Mouse (Mus musculus): ENCODE measurements around the gene Car10. TPM values are rescaled to one million over a fixed set of nuclear protein-coding genes. Genes with fewer than 3 reads are reported as not detected.
"Not testable (repeated sequence)": the region's sequence is repeated elsewhere in the genome, so short reads cannot be mapped to it uniquely, and the experiment has no call there.

The Car10 gene
- polyA plus RNA-seq, 1 experiment from 2014 or later = 0.08 TPM

- Histone ChIP-seq H3K9me3 (replicated peaks) (no peaks in the 10 kb centered on the region), H3K4me2 (no peak overlapping the region), H3K27ac (no peak overlapping the region), H3K4me1 (no peaks in the 10 kb centered on the region), H3K36me3 (no peaks in the 10 kb centered on the region), H3K9ac (no peak overlapping the region), H3K27me3 (no peaks in the 10 kb centered on the region), H3K4me3 (replicated peaks) (no peak overlapping the region)
- WGBS = 84% methylated on average over 3 of the region's 3 CpGs
- no peak for ATAC-seq (replicated peaks; ENCODE audit: low FRiP score)
These were observed 239.9 kb downstream of the Car10 start for GRCm38 (mm10) chr11:93337756-93338155.

GRCm38 (mm10) chr11:93343961-93344360 is 246.1 kb downstream of the Car10 start:
- no peak for ATAC-seq (replicated peaks; ENCODE audit: low FRiP score)
- Histone ChIP-seq H3K27me3 (no peaks in the 10 kb centered on the region), H3K9ac (no peak overlapping the region), H3K4me3 (replicated peaks) (no peak overlapping the region), H3K27ac (no peak overlapping the region), H3K9me3 (replicated peaks) (no peaks in the 10 kb centered on the region), H3K4me1 (no peaks in the 10 kb centered on the region), H3K4me2 (no peak overlapping the region), H3K36me3 (no peaks in the 10 kb centered on the region)
- WGBS = 82% methylated on average over 3 of the region's 3 CpGs

DNA sequence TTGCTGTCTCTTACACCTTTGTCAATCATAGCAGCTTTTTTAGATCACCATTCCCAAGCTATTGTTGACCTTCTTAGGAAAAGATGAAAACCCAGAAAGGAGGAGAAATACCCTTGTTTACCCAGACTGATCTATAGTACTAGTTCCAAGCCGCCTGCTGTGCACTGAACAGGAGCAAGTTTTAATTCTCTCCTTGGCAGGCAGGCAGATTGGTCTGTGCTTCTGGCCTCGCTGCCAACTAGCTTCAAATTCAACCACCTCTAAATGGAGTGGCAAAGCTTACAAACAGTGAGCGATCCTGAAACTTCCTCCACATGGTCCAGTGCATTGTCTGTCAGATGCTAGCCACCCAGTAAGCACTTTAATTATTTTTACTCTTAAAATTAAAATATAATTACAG is 247.0 kb downstream of the Car10 start:
- WGBS = 80% methylated on average over 3 of the region's 3 CpGs
- no peak for ATAC-seq (replicated peaks; ENCODE audit: low FRiP score)
- no peaks in the 10 kb centered on the region for H3K27me3 ChIP-seq
- H3K9ac ChIP-seq = no peak overlapping the region
- H3K27ac ChIP-seq = no peak overlapping the region
- no peaks in the 10 kb centered on the region for H3K9me3 ChIP-seq (replicated peaks)
- H3K4me1 ChIP-seq = no peaks in the 10 kb centered on the region
- H3K36me3 ChIP-seq = no peaks in the 10 kb centered on the region
- H3K4me2 ChIP-seq = no peak overlapping the region
- H3K4me3 ChIP-seq (replicated peaks) = no peak overlapping the region

GRCm38 (mm10) chr11:93361576-93361975 is 263.7 kb downstream of the Car10 start:
- H3K9ac ChIP-seq = no peak overlapping the region
- H3K4me3 ChIP-seq (replicated peaks) = no peak overlapping the region
- H3K4me1 ChIP-seq = no peaks in the 10 kb centered on the region
- H3K36me3 ChIP-seq = no peaks in the 10 kb centered on the region
- H3K4me2 ChIP-seq = no peak overlapping the region
- no peak for ATAC-seq (replicated peaks; ENCODE audit: low FRiP score)
- no peaks in the 10 kb centered on the region for H3K27me3 ChIP-seq
- 68% methylated on average over 2 of the region's 2 CpGs for WGBS
- H3K27ac ChIP-seq = no peak overlapping the region
- H3K9me3 ChIP-seq (replicated peaks) = no peaks in the 10 kb centered on the region

DNA sequence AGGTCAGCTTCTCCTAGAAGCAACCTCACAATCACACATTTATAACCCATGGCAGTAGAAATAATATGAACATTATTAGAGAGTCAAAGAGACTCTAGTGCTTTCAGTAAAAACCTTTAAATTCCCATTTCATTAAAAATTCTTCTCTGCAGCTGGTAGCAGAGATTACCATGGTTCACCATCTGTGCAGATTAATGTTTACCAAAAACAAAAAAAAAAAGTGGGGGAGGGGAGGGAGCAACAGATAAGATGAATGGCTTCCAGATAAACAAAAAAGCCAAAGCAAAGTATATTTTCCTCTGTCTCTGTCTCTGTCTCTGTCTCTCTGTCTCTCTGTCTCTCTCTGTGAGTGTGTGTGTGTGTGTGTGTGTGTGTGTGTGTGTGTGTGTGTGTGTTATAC is 266.3 kb downstream of the Car10 start:
- Histone ChIP-seq H3K27me3 (no peaks in the 10 kb centered on the region), H3K27ac (no peak overlapping the region), H3K36me3 (no peaks in the 10 kb centered on the region), H3K4me3 (replicated peaks) (no peak overlapping the region), H3K9ac (no peak overlapping the region), H3K9me3 (replicated peaks) (no peaks in the 10 kb centered on the region), H3K4me2 (no peak overlapping the region), H3K4me1 (no peaks in the 10 kb centered on the region)
- no peak for ATAC-seq (replicated peaks; ENCODE audit: low FRiP score)

DNA sequence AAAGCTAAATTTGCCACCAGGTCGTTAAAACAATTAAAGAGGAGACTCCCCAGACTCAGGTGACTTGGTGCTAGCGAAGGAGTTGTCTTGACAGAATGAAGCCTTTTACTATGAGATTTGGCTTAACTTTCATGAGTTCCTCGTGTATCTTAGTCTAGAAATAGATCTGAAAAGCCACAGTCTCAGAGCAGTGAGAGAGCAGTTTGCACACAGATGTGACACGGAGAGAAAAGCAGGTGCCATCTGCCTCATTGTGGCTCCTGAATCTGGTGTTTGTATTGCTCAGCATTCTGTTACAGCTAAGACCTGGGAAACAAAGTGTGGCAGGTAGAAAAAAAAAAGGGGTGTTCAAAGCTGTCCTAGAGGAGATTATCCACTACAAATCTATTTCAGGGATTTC is 269.4 kb downstream of the Car10 start:
- no peaks in the 10 kb centered on the region for H3K9me3 ChIP-seq (replicated peaks)
- 49% methylated on average over 4 of the region's 4 CpGs for WGBS
- H3K27ac ChIP-seq = no peak overlapping the region
- no peaks in the 10 kb centered on the region for H3K4me1 ChIP-seq
- H3K36me3 ChIP-seq = no peaks in the 10 kb centered on the region
- H3K4me2 ChIP-seq = no peak overlapping the region
- no peak for ATAC-seq (replicated peaks; ENCODE audit: low FRiP score)
- no peaks in the 10 kb centered on the region for H3K27me3 ChIP-seq
- H3K9ac ChIP-seq = no peak overlapping the region
- H3K4me3 ChIP-seq (replicated peaks) = no peak overlapping the region

- Histone ChIP-seq H3K4me2 (no peak overlapping the region), H3K9ac (no peak overlapping the region), H3K27me3 (no peaks in the 10 kb centered on the region), H3K27ac (no peak overlapping the region), H3K4me3 (replicated peaks) (no peak overlapping the region), H3K9me3 (replicated peaks) (no peaks in the 10 kb centered on the region), H3K4me1 (no peaks in the 10 kb centered on the region), H3K36me3 (no peaks in the 10 kb centered on the region)
- 87% methylated on average over 5 of the region's 5 CpGs for WGBS
- no peak for ATAC-seq (replicated peaks; ENCODE audit: low FRiP score)
These were observed 269.9 kb downstream of the Car10 start for GRCm38 (mm10) chr11:93367740-93368139.

- Histone ChIP-seq H3K4me2 (no peak overlapping the region), H3K27me3 (no peaks in the 10 kb centered on the region), H3K36me3 (no peaks in the 10 kb centered on the region), H3K9me3 (replicated peaks) (no peaks in the 10 kb centered on the region), H3K4me1 (no peaks in the 10 kb centered on the region), H3K4me3 (replicated peaks) (no peak overlapping the region), H3K9ac (no peak overlapping the region), H3K27ac (no peak overlapping the region)
- ATAC-seq (replicated peaks; ENCODE audit: low FRiP score) = no peak
- WGBS = 83% methylated on average over 4 of the region's 4 CpGs
These were observed 276.0 kb downstream of the Car10 start for GRCm38 (mm10) chr11:93373697-93374354.

GRCm38 (mm10) chr11:93391159-93391558 is 293.3 kb downstream of the Car10 start:
- WGBS = 85% methylated on average over 4 of the region's 4 CpGs
- H3K4me3 ChIP-seq (replicated peaks) = no peak overlapping the region
- H3K27ac ChIP-seq = no peak overlapping the region
- no peaks in the 10 kb centered on the region for H3K4me1 ChIP-seq
- no peak for ATAC-seq (replicated peaks; ENCODE audit: low FRiP score)
- H3K36me3 ChIP-seq = no peaks in the 10 kb centered on the region
- H3K9me3 ChIP-seq (replicated peaks) = no peaks in the 10 kb centered on the region
- no peak overlapping the region for H3K9ac ChIP-seq
- H3K4me2 ChIP-seq = no peak overlapping the region
- H3K27me3 ChIP-seq = no peaks in the 10 kb centered on the region

DNA sequence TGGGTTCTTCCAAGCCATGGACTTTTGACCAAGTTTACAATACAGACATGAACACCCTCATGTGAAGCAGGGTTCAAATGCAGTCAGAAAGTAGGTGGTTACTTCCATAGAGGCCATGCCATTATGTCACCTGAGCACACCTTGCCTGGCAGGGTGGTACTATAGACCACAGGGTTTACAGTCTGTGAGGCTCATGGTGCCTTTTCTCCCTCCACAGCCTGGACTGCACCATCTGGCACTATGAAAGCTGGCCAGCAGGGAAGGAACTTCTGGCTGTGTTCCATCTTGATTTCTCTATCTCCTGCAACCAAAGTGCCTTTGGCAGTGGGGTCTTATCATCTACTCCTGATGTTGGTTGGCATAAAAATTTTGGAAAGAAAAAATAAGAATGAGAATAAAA is 295.5 kb downstream of the Car10 start:
- H3K9me3 ChIP-seq (replicated peaks); H3K27me3 ChIP-seq; H3K4me2 ChIP-seq: not testable (repeated sequence)

DNA sequence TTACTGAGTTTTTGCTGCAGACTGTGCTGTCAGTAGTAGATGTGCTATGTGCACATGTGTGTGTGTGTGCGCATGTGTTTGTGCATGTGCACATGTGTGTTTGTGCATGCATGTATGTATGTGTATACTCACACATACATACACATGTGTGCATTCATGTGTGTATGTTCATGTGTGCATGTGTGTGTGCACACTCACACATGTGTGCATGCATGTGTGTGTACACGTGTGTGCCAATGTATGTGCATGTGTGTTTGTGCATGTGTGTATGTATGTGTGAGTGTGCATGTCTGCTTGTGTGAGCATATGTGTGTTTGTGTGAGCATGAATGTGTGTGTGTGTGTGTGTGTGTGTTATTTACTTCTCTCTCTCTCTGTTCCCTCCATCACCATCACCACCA is 298.5 kb downstream of the Car10 start:
- Histone ChIP-seq H3K4me3 (replicated peaks) (no peak overlapping the region), H3K27me3 (no peaks in the 10 kb centered on the region), H3K9me3 (replicated peaks) (no peaks in the 10 kb centered on the region), H3K36me3 (no peaks in the 10 kb centered on the region), H3K4me1 (no peaks in the 10 kb centered on the region), H3K9ac (no peak overlapping the region), H3K27ac (no peak overlapping the region), H3K4me2 (no peak overlapping the region)
- 91% methylated on average over 2 of the region's 2 CpGs for WGBS
- no peak for ATAC-seq (replicated peaks; ENCODE audit: low FRiP score)

More for the DNA sequence above, 295.5 kb downstream of the Car10 start:
- ATAC-seq (replicated peaks; ENCODE audit: low FRiP score); H3K4me1 ChIP-seq; H3K27ac ChIP-seq; H3K4me3 ChIP-seq (replicated peaks); H3K36me3 ChIP-seq; H3K9ac ChIP-seq: not testable (repeated sequence)

DNA sequence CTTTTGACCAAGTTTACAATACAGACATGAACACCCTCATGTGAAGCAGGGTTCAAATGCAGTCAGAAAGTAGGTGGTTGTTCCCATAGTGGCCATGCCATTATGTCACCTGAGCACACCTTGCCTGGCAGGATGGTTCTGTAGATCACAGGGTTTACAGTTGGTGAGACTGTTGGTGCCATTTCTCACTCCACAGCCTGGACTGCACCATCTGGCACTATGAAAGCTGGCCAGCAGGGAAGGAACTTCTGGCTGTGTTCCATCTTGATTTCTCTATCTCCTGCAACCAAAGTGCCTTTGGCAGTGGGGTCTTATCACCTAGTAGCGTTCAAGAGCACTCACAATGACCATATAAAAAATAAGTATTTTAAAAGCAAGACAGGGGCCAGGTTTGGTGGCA is 303.3 kb downstream of the Car10 start:
- not testable (repeated sequence) for H3K4me1 ChIP-seq; H3K4me3 ChIP-seq (replicated peaks); H3K36me3 ChIP-seq; H3K4me2 ChIP-seq; H3K27me3 ChIP-seq; H3K9me3 ChIP-seq (replicated peaks); ATAC-seq (replicated peaks; ENCODE audit: low FRiP score); H3K9ac ChIP-seq; H3K27ac ChIP-seq
- 78% methylated on average over 1 of the region's 1 CpGs for WGBS

GRCm38 (mm10) chr11:93407981-93408380 is 310.2 kb downstream of the Car10 start:
- Histone ChIP-seq H3K4me1 (no peaks in the 10 kb centered on the region), H3K9ac (no peak overlapping the region), H3K9me3 (replicated peaks) (no peaks in the 10 kb centered on the region), H3K27ac (no peak overlapping the region), H3K4me3 (replicated peaks) (no peak overlapping the region), H3K36me3 (no peaks in the 10 kb centered on the region), H3K27me3 (no peaks in the 10 kb centered on the region), H3K4me2 (no peak overlapping the region)
- no peak for ATAC-seq (replicated peaks; ENCODE audit: low FRiP score)
- WGBS = 82% methylated on average over 5 of the region's 5 CpGs
